ENCODE assay signal across 12 mouse cellular contexts in the genomic region with DNA sequence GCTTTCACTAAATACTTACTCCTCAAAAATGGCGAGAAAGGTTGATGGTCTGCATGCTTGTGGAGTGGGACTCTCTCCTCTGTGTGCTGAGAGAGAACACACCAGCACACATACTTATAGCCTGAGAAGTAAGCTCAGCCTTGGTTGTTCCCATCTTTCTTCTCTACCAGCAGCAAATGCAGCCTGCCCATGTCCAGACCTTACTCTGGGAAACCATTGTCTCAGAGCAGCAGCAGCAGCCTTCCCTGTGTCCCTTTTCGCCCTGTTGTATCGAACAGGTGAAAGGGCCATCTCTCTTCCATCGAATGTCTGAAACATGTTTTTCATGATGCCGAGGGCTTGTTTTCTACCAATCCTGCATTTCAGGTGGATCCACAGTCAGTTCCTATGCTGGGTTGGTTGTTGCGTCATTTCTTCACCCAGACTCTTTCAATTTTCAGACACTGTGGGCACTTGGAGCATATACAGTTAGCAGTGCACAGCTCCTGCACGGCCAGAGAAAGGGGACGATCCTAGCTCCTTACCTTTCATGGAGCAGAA.
DNase-seq lines count a peak whose midpoint lies in the region; ATAC-seq and TF ChIP-seq lines count a peak whose summit lies in the region.
"Had no signal": no experiment of that assay in that cellular context is flagged by ENCODE, and none has a peak within 500 bp of the region (broad histone marks: within the 10 kb centered on the region; RNA-seq: fewer than 3 reads in every experiment).

No protein-coding gene starts in this region.

- peak; percentile 91 for DNase-seq in heart, adult 11 months
- DNase-seq in heart, postnatal 25 days (ENCODE audit: low spot score), result no peak
- DNase-seq in layer of hippocampus, adult 2 months (ENCODE audit: low spot score in 2 of 2), result no peak
- DNase-seq in layer of hippocampus, adult 9-10 months (ENCODE audit: low spot score), result no peak
- no peak for DNase-seq in urinary bladder, adult 2 months (ENCODE audit: low spot score)
- no peak for DNase-seq in frontal cortex, adult 2 months (ENCODE audit: extremely low spot score in 1 of 2, low spot score in 1 of 2)
- DNase-seq: gastrocnemius, postnatal 10 days had no signal

- peak overlapping the region; percentile 61 for H3K9ac ChIP-seq in embryonic facial prominence, embryonic 13.5 days
- no peak overlapping the region for H3K9ac ChIP-seq in limb, embryonic 15.5 days
- H3K9ac ChIP-seq: midbrain, embryonic 13.5 days had no signal

- intact Hi-C loops in heart, postnatal 25 days (cut with DNase I), result no loop called here

- peaks cover 93% of the 10 kb centered on the region for H3K4me1 ChIP-seq in embryonic facial prominence, embryonic 13.5 days
- peaks cover 84% of the 10 kb centered on the region for H3K4me1 ChIP-seq in limb, embryonic 15.5 days

- peak overlapping the region; percentile 82 for H3K4me2 ChIP-seq in embryonic facial prominence, embryonic 13.5 days
- H3K4me2 ChIP-seq in limb, embryonic 15.5 days, result peak overlapping the region; percentile 41
- H3K4me2 ChIP-seq: hindbrain, embryonic 14.5 days; midbrain, embryonic 13.5 days had no signal

- H3K4me3 ChIP-seq in layer of hippocampus, adult 2 months, result no peak overlapping the region
- H3K4me3 ChIP-seq in embryonic facial prominence, embryonic 13.5 days, result peak overlapping the region; percentile 19
- H3K4me3 ChIP-seq in limb, embryonic 15.5 days, result peak overlapping the region; percentile 16; the same call in 1 of the 2 replicates
- H3K4me3 ChIP-seq: midbrain, embryonic 13.5 days had no signal

- WGBS in embryonic facial prominence, embryonic 13.5 days, result 80% methylated on average over 8 of the region's 8 CpGs
- WGBS in limb, embryonic 15.5 days, result 60% methylated on average over 8 of the region's 8 CpGs

- H3K27me3 ChIP-seq in embryonic facial prominence, embryonic 13.5 days, result no peaks in the 10 kb centered on the region
- no peaks in the 10 kb centered on the region for H3K27me3 ChIP-seq in limb, embryonic 15.5 days
- H3K27me3 ChIP-seq: midbrain, embryonic 13.5 days had no signal

- no peak for TF ChIP-seq CTCF in layer of hippocampus, adult 2 months (conservative IDR thresholded peaks at IDR 0.05)

- H3K9me3 ChIP-seq in embryonic facial prominence, embryonic 13.5 days, result no peaks in the 10 kb centered on the region
- H3K9me3 ChIP-seq in limb, embryonic 15.5 days, result no peaks in the 10 kb centered on the region
- H3K9me3 ChIP-seq: G1E; midbrain, embryonic 13.5 days had no signal

- H3K36me3 ChIP-seq in embryonic facial prominence, embryonic 13.5 days, result peaks cover 38% of the 10 kb centered on the region
- peaks cover 17% of the 10 kb centered on the region for H3K36me3 ChIP-seq in limb, embryonic 15.5 days

- peak overlapping the region; percentile 75 for H3K27ac ChIP-seq in layer of hippocampus, adult 2 months
- peak overlapping the region; percentile 83 for H3K27ac ChIP-seq in embryonic facial prominence, embryonic 13.5 days
- peak overlapping the region; percentile 88 for H3K27ac ChIP-seq in limb, embryonic 15.5 days
- H3K27ac ChIP-seq: hindbrain, embryonic 14.5 days; midbrain, embryonic 13.5 days had no signal

- ATAC-seq in embryonic facial prominence, embryonic 13.5 days (ENCODE audit: insufficient number of reproducible peaks, insufficient read depth, low FRiP score, low TSS enrichment, low read depth), result no peak
- no peak for ATAC-seq in limb, embryonic 15.5 days (ENCODE audit: insufficient number of reproducible peaks, low FRiP score, low TSS enrichment, low read depth)
